Mouse (Mus musculus) neural tube, embryonic 10.5 days (tissue): ENCODE data around the gene Xbp1.

Experiments used
- DNase-seq: peaks from one replicate; pipeline ENCODE4 v3.0.0-alpha.2; 2017; ENCODE audit warnings: low spot score; ENCODE audit errors: extremely low spot score

Xbp1 gene

GRCm38 (mm10) chr11:5566506-5566905 is 46.0 kb downstream of the Xbp1 start:
- no peak for DNase-seq

GRCm38 (mm10) chr11:5567654-5568053 is 47.2 kb downstream of the Xbp1 start:
- no peak for DNase-seq

GRCm38 (mm10) chr11:5568082-5568481 is 47.6 kb downstream of the Xbp1 start:
- no peak for DNase-seq

GRCm38 (mm10) chr11:5569474-5569873 is 49.0 kb downstream of the Xbp1 start, which contains the start of gene Ankrd36:
Ankrd36 (plus strand) TSS chr11:5569684.
- no peak for DNase-seq

- DNase-seq: no peak
Observed at GRCm38 (mm10) chr11:5571856-5572255, 51.4 kb downstream of the Xbp1 start.

- DNase-seq: no peak
Observed at GRCm38 (mm10) chr11:5573821-5574220, 53.4 kb downstream of the Xbp1 start.

GRCm38 (mm10) chr11:5575046-5575445 is 54.6 kb downstream of the Xbp1 start:
- no peak for DNase-seq
